ENCODE assay signal across 8 mouse cellular contexts in the genomic region with DNA sequence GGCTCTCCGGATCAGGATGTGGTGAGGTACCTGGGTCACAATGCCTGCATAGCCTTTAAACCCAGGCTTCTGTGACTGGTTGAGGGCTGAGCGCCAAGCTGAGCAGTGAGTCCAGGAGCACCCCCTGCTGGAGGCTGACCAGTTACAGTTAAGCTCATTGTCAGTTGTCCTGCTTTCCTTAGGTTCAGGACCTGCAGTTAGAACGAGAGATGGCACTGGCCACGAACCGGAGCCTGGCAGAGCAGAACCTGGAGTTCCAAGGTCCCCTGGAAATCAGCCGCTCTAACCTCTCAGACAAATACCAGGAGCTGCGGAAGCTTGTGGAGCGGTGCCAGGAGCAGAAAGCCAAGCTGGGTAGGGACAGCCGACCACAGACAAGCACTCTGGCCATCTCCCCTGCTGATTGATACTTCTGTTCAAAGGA. TPM values are rescaled to one million over a fixed set of nuclear protein-coding genes. Genes with fewer than 3 reads are reported as not detected.
DNase-seq lines count a peak whose midpoint lies in the region; ATAC-seq and TF ChIP-seq lines count a peak whose summit lies in the region.

No protein-coding gene starts in this region.

- ATAC-seq in erythroblast, adult 5-6 weeks (replicated peaks; ENCODE audit: low FRiP score, poor library complexity, severe bottlenecking): 0 out of 2 replicates have a peak, but pooled peaks have one; percentile 45
- no peak for ATAC-seq in heart, embryonic 12.5 days (ENCODE audit: insufficient number of reproducible peaks, low FRiP score)
- ATAC-seq in kidney, embryonic 15.5 days (replicated peaks; ENCODE audit: low FRiP score): peak; percentile 8; the same call in 1 of the 2 replicates
- peak; percentile 34 for ATAC-seq in stomach, postnatal 0 days (ENCODE audit: low FRiP score, low TSS enrichment)

- H3K4me1 ChIP-seq in heart, embryonic 12.5 days (replicated peaks): peaks cover 40% of the 10 kb centered on the region
- peaks cover 9% of the 10 kb centered on the region for H3K4me1 ChIP-seq in kidney, embryonic 15.5 days
- H3K4me1 ChIP-seq in liver, adult 2 months (ENCODE audit: control insufficient read depth, insufficient read depth, low read length): no peaks in the 10 kb centered on the region
- no peaks in the 10 kb centered on the region for H3K4me1 ChIP-seq in stomach, postnatal 0 days (replicated peaks; ENCODE audit: control insufficient read depth, insufficient read depth)

- no peak for TF ChIP-seq EP300 in stomach, postnatal 0 days (optimal IDR thresholded peaks at IDR 0.05)

- no peak overlapping the region for H3ac ChIP-seq in C2C12 (ENCODE audit: control insufficient read depth, insufficient read length, low read depth)

- TF ChIP-seq POLR2A in liver, adult 2 months (IDR thresholded peaks at IDR 0.05; ENCODE audit: extremely low read depth, insufficient read depth, low read length): no peak

- H3K79me3 ChIP-seq in C2C12 (ENCODE audit: low read depth): peaks cover 1% of the 10 kb centered on the region

- no peak overlapping the region; the same call in 1 of the 2 replicates for H3K9ac ChIP-seq in heart, embryonic 12.5 days
- no peak overlapping the region for H3K9ac ChIP-seq in kidney, embryonic 15.5 days
- no peak overlapping the region for H3K9ac ChIP-seq in liver, adult 2 months (ENCODE audit: low read depth, low read length)
- H3K9ac ChIP-seq in stomach, postnatal 0 days (ENCODE audit: low read length): no peak overlapping the region

- H3K79me2 ChIP-seq in C2C12 (ENCODE audit: control insufficient read depth, insufficient read depth): peaks cover 10% of the 10 kb centered on the region
- H3K79me2 ChIP-seq in liver, adult 2 months (ENCODE audit: control insufficient read depth, insufficient read depth, low read length): peaks cover 2% of the 10 kb centered on the region; the same call in 1 of the 2 replicates

- no peak overlapping the region for H3K4me3 ChIP-seq in C2C12 (ENCODE audit: insufficient read depth, poor library complexity, severe bottlenecking)
- H3K4me3 ChIP-seq in heart, embryonic 12.5 days: no peak overlapping the region
- no peak overlapping the region for H3K4me3 ChIP-seq in kidney, embryonic 15.5 days (replicated peaks)
- H3K4me3 ChIP-seq in liver, adult 2 months (ENCODE audit: insufficient read depth, low read depth, low read length): no peak overlapping the region
- H3K4me3 ChIP-seq in stomach, postnatal 0 days (ENCODE audit: low read depth, low read length): no peak overlapping the region

- 74% methylated on average over 9 of the region's 9 CpGs for WGBS in heart, embryonic 12.5 days
- WGBS in kidney, embryonic 15.5 days: 84% methylated on average over 9 of the region's 9 CpGs
- WGBS in liver, adult 2 months: 59% methylated on average over 9 of the region's 9 CpGs
- WGBS in stomach, postnatal 0 days: 74% methylated on average over 9 of the region's 9 CpGs

- peak overlapping the region; percentile 6; the same call in 1 of the 2 replicates for H3K4me2 ChIP-seq in heart, embryonic 12.5 days
- no peak overlapping the region for H3K4me2 ChIP-seq in kidney, embryonic 15.5 days
- H3K4me2 ChIP-seq in stomach, postnatal 0 days (replicated peaks; ENCODE audit: low read depth): no peak overlapping the region

- H3K27me3 ChIP-seq in C2C12 (ENCODE audit: control insufficient read depth, insufficient read depth, insufficient read length): no peaks in the 10 kb centered on the region
- H3K27me3 ChIP-seq in heart, embryonic 12.5 days (replicated peaks): no peaks in the 10 kb centered on the region
- no peaks in the 10 kb centered on the region for H3K27me3 ChIP-seq in kidney, embryonic 15.5 days
- H3K27me3 ChIP-seq in liver, adult 2 months (ENCODE audit: control insufficient read depth, insufficient read depth, low read length): no peaks in the 10 kb centered on the region
- H3K27me3 ChIP-seq in stomach, postnatal 0 days (ENCODE audit: control insufficient read depth, insufficient read depth, low read length): no peaks in the 10 kb centered on the region

- peak; percentile 67 to 80 for DNase-seq in adrenal gland, postnatal 36 days
- peak; percentile 55 for DNase-seq in liver, adult 2 months (ENCODE audit: extremely low read depth, low read depth, low spot score)
- peak; percentile 36 for DNase-seq in neural tube, embryonic 10.5 days (ENCODE audit: extremely low spot score, low spot score)
- DNase-seq in stomach, postnatal 0 days (ENCODE audit: low spot score): peak; percentile 78

- peak; percentile 30 for TF ChIP-seq CTCF in C2C12 (IDR thresholded peaks at IDR 0.05; ENCODE audit: control insufficient read depth, insufficient read depth, insufficient read length)
- peak; percentile 82 for TF ChIP-seq CTCF in liver, adult 2 months (IDR thresholded peaks at IDR 0.05; ENCODE audit: low read depth, low read length)
- peak; percentile 79 for TF ChIP-seq CTCF in stomach, postnatal 0 days (IDR thresholded peaks at IDR 0.05; ENCODE audit: low read depth)

- peak overlapping the region; percentile 94 for H3K27ac ChIP-seq in heart, embryonic 12.5 days (ENCODE audit: poor library complexity, severe bottlenecking)
- no peak overlapping the region for H3K27ac ChIP-seq in kidney, embryonic 15.5 days
- no peak overlapping the region for H3K27ac ChIP-seq in liver, adult 2 months (replicated peaks; ENCODE audit: insufficient read depth, low read depth, low read length)
- H3K27ac ChIP-seq in stomach, postnatal 0 days (replicated peaks): peak overlapping the region; percentile 40; the same call in 1 of the 2 replicates

- no peaks in the 10 kb centered on the region for H3K9me3 ChIP-seq in heart, embryonic 12.5 days (replicated peaks)
- H3K9me3 ChIP-seq in kidney, embryonic 15.5 days (replicated peaks): no peaks in the 10 kb centered on the region
- no peaks in the 10 kb centered on the region for H3K9me3 ChIP-seq in stomach, postnatal 0 days (ENCODE audit: control insufficient read depth, low read length)

- peaks cover 33% of the 10 kb centered on the region for H3K36me3 ChIP-seq in C2C12 (ENCODE audit: control insufficient read depth, insufficient read depth)
- H3K36me3 ChIP-seq in heart, embryonic 12.5 days: peaks cover 54% of the 10 kb centered on the region
- H3K36me3 ChIP-seq in kidney, embryonic 15.5 days: peaks cover 76% of the 10 kb centered on the region
- peaks cover 14% of the 10 kb centered on the region; the same call in 1 of the 2 replicates for H3K36me3 ChIP-seq in liver, adult 2 months (ENCODE audit: control insufficient read depth, insufficient read depth, low read length)
- H3K36me3 ChIP-seq in stomach, postnatal 0 days (ENCODE audit: control insufficient read depth, insufficient read depth, low read length): peaks cover 31% of the 10 kb centered on the region

TF ChIP-seq in C2C12, 6 proteins besides CTCF, POLR2A, EP300 and RAD21:
- TF ChIP-seq MYOD1 (IDR thresholded peaks at IDR 0.05; ENCODE audit: control insufficient read depth, insufficient read length, low read depth) (no peak), USF1 (IDR thresholded peaks at IDR 0.05; ENCODE audit: low read depth) (no peak), CEBPB (IDR thresholded peaks at IDR 0.05; ENCODE audit: low read depth) (no peak), MAX (IDR thresholded peaks at IDR 0.05) (no peak), FOSL1 (IDR thresholded peaks at IDR 0.05; ENCODE audit: insufficient read depth, low read length, poor library complexity, severe bottlenecking) (no peak), MYOG (IDR thresholded peaks at IDR 0.05; ENCODE audit: control insufficient read depth, extremely low read depth, insufficient read length) (no peak)

RNA-seq across cellular contexts. Expression of gene Vps37c, which starts 21.6 kb away (rescaled TPM):
- 21.9 TPM for polyA plus RNA-seq in C2C12 (2012; fragmentation: generic; extraction: Trizol)
- 10 to 100 TPM; 21.1 to 30.5 TPM for total RNA-seq in adrenal gland, postnatal 36 days (2021)
- 7.9 and 8.6 TPM in 2 replicates for total RNA-seq in erythroblast, adult 5-6 weeks (2015; ENCODE audit: low replicate concordance)
- 2.9 and 4.7 TPM in 2 replicates for total RNA-seq in erythroblast, adult 5-6 weeks (2017; ENCODE audit: low replicate concordance)
- 29.0 and 31.2 TPM in 2 replicates for polyA plus RNA-seq in heart, embryonic 12.5 days (2016; fragmentation: Nextera tagmentation; extraction: Ambion mirVana)
- 29.7 and 31.7 TPM in 2 replicates for polyA plus RNA-seq in kidney, embryonic 15.5 days (2015; fragmentation: Nextera tagmentation; extraction: Ambion mirVana)
- total RNA-seq in liver, adult 2 months (2014; rRNA removed): 2.9 and 3.0 TPM in 2 replicates
- polyA plus RNA-seq in liver, adult 2 months (2012; rRNA removed): 13.1 and 18.1 TPM in 2 replicates
- 48.6 and 57.3 TPM in 2 replicates for polyA plus RNA-seq in stomach, postnatal 0 days (2015; fragmentation: Nextera tagmentation; extraction: Ambion mirVana)

RNA-seq across cellular contexts. Expression of gene Cd5, which starts 28.7 kb away (rescaled TPM):
- 0.04 TPM for polyA plus RNA-seq in C2C12 (2012; fragmentation: generic; extraction: Trizol)
- total RNA-seq in adrenal gland, postnatal 36 days (2021): under 1 TPM in 1 of 2 experiments, not detected in 1; 0.20 TPM
- total RNA-seq in erythroblast, adult 5-6 weeks (2015; ENCODE audit: low replicate concordance): not detected in 2 replicates
- 0.17 TPM in 1 of 2 replicates, not detected in the other for total RNA-seq in erythroblast, adult 5-6 weeks (2017; ENCODE audit: low replicate concordance)
- 0.19 and 0.55 TPM in 2 replicates for polyA plus RNA-seq in heart, embryonic 12.5 days (2016; fragmentation: Nextera tagmentation; extraction: Ambion mirVana)
- 0.34 and 0.82 TPM in 2 replicates for polyA plus RNA-seq in kidney, embryonic 15.5 days (2015; fragmentation: Nextera tagmentation; extraction: Ambion mirVana)
- 0.13 and 0.28 TPM in 2 replicates for total RNA-seq in liver, adult 2 months (2014; rRNA removed)
- polyA plus RNA-seq in liver, adult 2 months (2012; rRNA removed): 0.17 and 0.49 TPM in 2 replicates
- polyA plus RNA-seq in stomach, postnatal 0 days (2015; fragmentation: Nextera tagmentation; extraction: Ambion mirVana): 1.6 and 1.8 TPM in 2 replicates

RNA-seq across cellular contexts. Expression of gene Pga5, which starts 32.2 kb away (rescaled TPM):
- not detected for polyA plus RNA-seq in C2C12 (2012; fragmentation: generic; extraction: Trizol)
- not detected for total RNA-seq in adrenal gland, postnatal 36 days (2021)
- total RNA-seq in erythroblast, adult 5-6 weeks (2015; ENCODE audit: low replicate concordance): not detected in 2 replicates
- total RNA-seq in erythroblast, adult 5-6 weeks (2017; ENCODE audit: low replicate concordance): not detected in 2 replicates
- polyA plus RNA-seq in heart, embryonic 12.5 days (2016; fragmentation: Nextera tagmentation; extraction: Ambion mirVana): not detected in 2 replicates
- not detected in 2 replicates for polyA plus RNA-seq in kidney, embryonic 15.5 days (2015; fragmentation: Nextera tagmentation; extraction: Ambion mirVana)
- not detected in 2 replicates for total RNA-seq in liver, adult 2 months (2014; rRNA removed)
- 0.14 TPM in 1 of 2 replicates, not detected in the other for polyA plus RNA-seq in liver, adult 2 months (2012; rRNA removed)
- polyA plus RNA-seq in stomach, postnatal 0 days (2015; fragmentation: Nextera tagmentation; extraction: Ambion mirVana): 22,358 and 23,362 TPM in 2 replicates

Comparison
In these comparisons a context has a peak if more than half of its experiments do, and no peak if none do; other contexts are left out.
1. CTCF ChIP-seq: peak in every context shown above with its lines; median percentile 82 in liver, adult 2 months; 79 in stomach, postnatal 0 days; 30 in C2C12.
2. H3K27ac ChIP-seq: peak in heart, embryonic 12.5 days (single experiment) and stomach, postnatal 0 days (single experiment); none in kidney, embryonic 15.5 days (single experiment) and liver, adult 2 months (single experiment).
3. RNA of gene Pga5, which starts 32.2 kb away (polyA plus RNA-seq): 22,358 to 23,362 TPM in stomach, postnatal 0 days; not detected in kidney, embryonic 15.5 days, not detected in C2C12 (single experiment), not detected in heart, embryonic 12.5 days and 0.14 TPM in liver, adult 2 months; every median in the first group is over 1,000 times any median in the second.
4. Peak in every context shown above with its lines, with median percentiles within 50 percentile points of each other: DNase-seq.